Mouse (Mus musculus) right cerebral cortex, adult 2 months (tissue): ENCODE data around the gene Inhbb.

Source experiments
- DNase-seq, 2 experiments: peaks; one replicate each; pipeline ENCODE4 v3.0.0; 2021 to 2022; ENCODE audit warnings: low spot score in 2 of 2

Gene Inhbb

GRCm38 (mm10) chr1:119420189-119420983 lies 1.7 kb downstream of the Inhbb start:
- DNase-seq, result peak; percentile 32 to 40

DNA sequence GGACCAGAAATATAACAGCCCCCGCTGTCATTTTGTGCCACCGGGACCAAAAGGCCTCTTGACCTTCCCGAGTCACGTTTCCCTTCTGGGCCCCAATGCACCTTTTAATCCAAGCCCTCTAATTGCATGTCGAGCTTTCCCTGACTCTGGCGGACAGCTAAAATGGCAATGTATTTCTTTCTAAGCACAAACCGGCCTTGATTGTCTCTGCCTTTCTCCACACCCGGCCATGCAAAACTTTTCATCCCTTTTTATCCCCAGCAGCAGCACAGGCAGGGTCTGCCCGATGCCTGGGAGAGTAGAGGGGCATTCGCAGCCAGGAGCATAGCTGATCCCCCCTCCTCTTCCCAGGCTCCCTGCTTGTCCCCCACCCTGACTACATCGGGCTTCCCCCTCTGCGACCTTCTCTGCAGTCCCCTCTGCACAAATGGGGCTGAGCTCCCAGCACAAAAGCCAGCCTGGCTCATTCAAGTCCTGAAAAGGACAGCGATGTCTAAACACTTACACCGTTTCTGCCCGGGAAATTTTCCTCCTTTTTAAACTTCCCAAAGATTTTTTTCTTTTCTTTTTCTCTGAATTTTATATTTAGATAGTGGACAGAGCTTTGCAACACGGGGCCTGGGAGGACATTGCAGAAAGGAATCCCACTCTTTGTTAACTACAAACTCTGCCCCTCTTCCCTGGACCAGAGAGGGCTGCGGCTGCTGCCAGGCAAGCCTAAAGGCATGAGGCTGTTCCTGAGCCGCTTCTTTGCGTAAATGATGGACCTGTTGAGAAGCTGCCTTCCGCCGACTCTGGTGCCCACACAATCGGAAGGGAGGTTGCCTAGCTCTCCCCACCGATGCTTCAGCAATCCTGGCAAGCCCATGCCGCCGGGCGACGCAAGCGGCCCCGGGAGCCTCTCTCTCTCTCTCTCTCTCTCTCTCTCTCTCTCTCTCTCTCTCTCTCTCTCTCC lies 2.6 kb downstream of the Inhbb start:
- peak; percentile 51 for DNase-seq

DNA sequence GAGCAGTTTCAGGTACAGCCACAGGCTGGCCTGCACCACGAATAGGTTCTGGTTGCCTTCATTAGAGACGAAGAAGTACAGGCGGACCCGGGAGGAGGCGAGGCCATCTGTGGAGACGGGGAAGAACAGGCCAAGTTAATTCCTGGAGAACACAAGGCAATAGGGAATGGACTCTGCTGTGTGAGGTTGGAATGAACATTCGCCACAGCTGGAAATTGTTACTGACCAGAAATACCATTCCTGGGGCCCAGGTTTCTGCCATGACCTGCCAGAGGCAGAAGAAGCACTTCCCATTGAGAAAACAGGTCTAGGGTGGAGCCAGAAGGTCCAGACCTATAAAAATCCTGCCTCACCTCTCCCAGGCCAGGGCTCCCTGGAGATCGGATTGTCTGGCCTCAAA lies 4.1 kb downstream of the Inhbb start:
- no peak for DNase-seq

GRCm38 (mm10) chr1:119417542-119417941 lies 4.5 kb downstream of the Inhbb start:
- no peak for DNase-seq

DNA sequence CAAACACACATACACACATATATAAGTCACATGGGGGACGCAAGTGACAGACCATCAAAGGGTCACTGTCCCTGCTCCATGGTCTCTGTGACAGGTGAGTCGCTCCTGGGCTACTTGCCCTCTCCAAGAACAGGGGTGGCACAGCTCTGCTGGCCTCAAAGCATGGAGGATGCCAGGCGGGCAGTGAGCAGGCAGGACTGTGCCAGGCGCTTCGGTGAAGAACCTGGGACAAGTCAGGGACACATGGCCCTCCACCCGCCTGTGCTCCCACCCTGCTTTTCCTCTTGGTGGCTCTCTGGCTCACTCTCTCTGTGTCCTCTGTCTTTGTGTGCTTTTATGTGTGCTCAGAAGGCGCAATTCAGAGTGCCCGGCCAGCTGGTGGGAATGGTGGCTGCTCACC lies 5.4 kb downstream of the Inhbb start:
- no peak for DNase-seq

GRCm38 (mm10) chr1:119416177-119416576 lies 5.9 kb downstream of the Inhbb start:
- no peak for DNase-seq

DNA sequence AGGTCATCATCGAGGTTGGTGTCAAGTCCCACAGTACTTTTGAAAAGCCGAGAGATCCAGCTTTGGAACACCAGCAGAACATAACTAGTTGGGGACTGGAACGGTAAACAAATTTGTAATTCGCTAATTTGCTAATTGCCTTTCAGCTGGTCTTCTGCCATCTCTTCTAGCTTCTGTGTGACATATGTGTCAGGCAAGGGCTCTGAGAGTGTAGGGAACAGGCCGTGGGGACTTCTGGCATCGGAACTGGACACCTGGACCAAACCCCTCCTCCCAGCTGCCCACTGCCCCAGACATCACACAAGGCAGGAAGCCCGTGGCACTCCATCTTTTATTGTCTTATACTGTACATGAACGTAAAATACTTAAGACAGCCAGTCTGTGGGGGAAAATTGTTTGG lies 6.9 kb downstream of the Inhbb start:
- DNase-seq, result no peak

- no peak for DNase-seq
These were observed 11.4 kb downstream of the Inhbb start for GRCm38 (mm10) chr1:119410661-119411060.

DNA sequence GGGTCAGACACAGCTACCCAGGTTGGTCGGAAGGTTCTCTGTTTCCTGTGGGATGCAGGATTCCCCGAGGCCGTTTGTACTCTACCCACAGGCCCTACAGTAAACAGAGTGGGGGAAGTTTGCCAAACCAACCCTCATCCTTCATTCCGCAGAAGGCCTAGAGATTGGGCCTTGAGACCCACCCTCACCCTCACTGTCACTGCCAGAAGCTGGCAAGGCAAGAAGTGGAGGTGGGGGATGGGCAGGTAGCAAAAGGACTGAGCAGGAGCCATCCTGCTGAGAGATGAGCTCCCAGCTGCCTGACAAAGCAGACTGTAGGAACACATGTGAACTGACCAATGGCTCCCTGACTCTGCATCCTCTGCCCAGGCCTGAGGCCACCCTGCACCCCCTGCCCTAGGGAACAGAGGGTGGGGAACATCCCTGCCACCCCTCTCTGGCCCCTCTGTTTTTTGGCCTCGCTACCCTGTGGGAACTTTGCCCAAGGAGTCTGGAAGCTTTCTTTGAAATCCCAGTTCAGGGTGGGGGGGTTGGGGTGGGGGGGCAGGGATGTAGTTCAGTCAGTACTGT lies 12.4 kb downstream of the Inhbb start:
- DNase-seq, result no peak

- DNase-seq, result no peak
These were observed 12.9 kb downstream of the Inhbb start for GRCm38 (mm10) chr1:119409106-119409505.

DNA sequence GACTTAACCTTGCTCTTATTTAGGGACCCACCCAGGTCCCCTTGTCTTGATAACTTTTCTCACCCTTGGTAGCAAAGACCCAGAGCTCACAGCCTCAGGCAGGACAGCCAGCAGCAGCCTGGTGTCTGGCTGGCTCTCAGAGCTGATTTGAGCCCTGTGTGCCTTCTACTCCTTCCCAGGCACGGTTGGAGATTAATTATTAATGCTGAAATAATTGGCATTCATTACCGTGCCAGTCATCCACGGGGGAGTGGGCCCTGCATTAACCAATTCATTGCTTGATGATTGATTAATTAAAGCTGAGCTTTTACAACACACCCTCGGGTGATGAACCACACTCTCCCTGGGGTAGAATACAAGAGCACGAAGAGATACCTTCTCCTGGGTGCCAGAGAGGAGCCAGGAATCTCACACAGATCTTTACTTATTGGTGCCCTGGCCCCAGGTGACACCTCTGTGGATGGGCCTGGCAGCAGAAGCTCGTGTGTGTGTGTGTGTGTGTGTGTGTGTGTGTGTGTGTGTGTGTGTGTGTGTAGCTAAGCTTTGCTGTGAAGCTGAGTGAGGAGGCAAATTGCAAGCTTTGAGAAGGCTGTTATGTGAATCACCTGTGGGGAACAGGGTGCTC lies 14.2 kb downstream of the Inhbb start:
- DNase-seq, result no peak

DNA sequence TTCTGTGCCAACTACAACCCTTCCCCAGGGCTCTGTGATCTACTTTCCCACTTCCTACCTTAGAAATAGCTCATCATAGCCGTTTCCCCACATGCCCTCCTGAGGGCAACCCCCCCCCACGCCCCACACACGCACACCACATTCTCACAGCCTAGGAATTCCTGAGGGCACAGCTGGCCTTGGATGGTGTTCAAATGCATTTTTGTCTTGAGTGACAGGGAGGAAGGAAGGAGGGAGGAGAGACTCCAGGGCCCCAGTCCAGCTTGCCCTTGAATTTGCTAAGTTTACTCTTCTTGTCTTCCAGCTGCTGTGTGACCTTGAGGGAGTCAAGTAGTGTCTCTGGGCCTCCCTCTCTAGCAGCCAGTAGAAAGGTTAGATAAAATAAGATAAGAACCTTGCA lies 17.2 kb downstream of the Inhbb start:
- no peak for DNase-seq

DNA sequence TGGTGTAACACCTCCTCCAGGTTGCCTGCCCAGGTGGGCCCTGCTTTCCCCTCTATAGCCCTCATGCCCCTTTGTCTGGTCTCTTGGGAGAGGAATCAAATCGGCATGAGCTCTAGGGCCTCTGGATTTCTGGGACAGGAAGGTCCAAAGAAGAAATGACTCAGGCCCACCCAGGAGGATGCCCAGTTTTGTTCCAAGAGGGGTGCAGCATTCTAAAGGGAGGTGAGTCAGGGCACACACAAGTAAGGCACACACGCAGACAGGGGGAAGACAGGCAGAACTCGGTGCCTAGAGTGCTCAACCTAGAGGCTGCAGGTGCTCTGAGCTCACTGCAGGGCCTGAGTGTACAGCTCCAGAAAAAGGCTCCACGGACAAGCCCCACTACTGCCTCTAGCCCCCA lies 17.7 kb downstream of the Inhbb start:
- DNase-seq, result no peak

- DNase-seq, result no peak
These were observed 20.8 kb downstream of the Inhbb start for GRCm38 (mm10) chr1:119401249-119401648.

DNA sequence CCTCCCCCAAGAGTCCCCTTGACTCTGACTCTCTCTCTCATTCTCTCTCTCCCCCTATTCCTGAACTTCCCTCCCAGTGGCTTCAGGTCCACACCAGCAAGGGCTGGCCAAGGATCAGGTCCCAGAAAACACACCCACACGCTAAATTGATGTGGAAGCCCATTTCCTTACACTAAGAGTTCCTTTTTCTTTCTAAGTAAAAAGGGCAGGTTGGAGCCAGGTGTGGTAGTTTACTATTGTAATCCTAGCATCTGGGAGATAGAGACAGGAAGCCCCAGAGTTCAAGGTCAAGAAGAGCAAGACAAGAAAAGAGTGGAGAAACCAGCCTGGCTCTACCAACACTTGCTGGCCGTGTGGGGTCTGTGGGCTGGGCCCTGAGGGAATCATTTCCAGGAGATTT lies 23.4 kb downstream of the Inhbb start:
- DNase-seq, result no peak

- DNase-seq, result no peak
These were observed 24.2 kb downstream of the Inhbb start for GRCm38 (mm10) chr1:119397839-119398238.

- DNase-seq, result no peak
These were observed 30.7 kb downstream of the Inhbb start for GRCm38 (mm10) chr1:119391311-119391710.

GRCm38 (mm10) chr1:119390676-119391075 lies 31.4 kb downstream of the Inhbb start:
- no peak for DNase-seq

GRCm38 (mm10) chr1:119389771-119390500 lies 32.1 kb downstream of the Inhbb start:
- DNase-seq, result peak in 1 of 2 experiments; percentile 21

- peak; percentile 35 to 46 for DNase-seq
These were observed 33.2 kb downstream of the Inhbb start for GRCm38 (mm10) chr1:119388664-119389396.

GRCm38 (mm10) chr1:119386306-119386705 lies 35.7 kb downstream of the Inhbb start:
- DNase-seq, result no peak
